Mouse (Mus musculus): Measurements from ENCODE around the gene Olfr370. TPM values are rescaled to one million over a fixed set of nuclear protein-coding genes. Genes with fewer than 3 reads are reported as not detected.
A peak's percentile ranks its signal among the peaks of the same experiment; 100 is the strongest.
"Not testable (repeated sequence)": the region's sequence is repeated elsewhere in the genome, so short reads cannot be mapped to it uniquely, and the experiment has no call there.

The Olfr370 gene
- polyA plus RNA-seq, 1 experiment from 2014 or later = not detected

GRCm38 (mm10) chr8:83570272-83571000 lies 34.9 kb downstream of the Olfr370 start:
- peaks cover 76% of the 10 kb centered on the region for H3K79me2 ChIP-seq (ENCODE audit: inconsistent target)
- H3K4me3 ChIP-seq (ENCODE audit: inconsistent target) = no peak overlapping the region
- WGBS (ENCODE audit: missing documents) = 84% methylated on average over 13 of the region's 15 CpGs
- no peak overlapping the region for H3K27ac ChIP-seq
- peaks cover 9% of the 10 kb centered on the region; the same call in 1 of the 2 replicates for H3K36me3 ChIP-seq (ENCODE audit: inconsistent target)

- H3K4me3 ChIP-seq (ENCODE audit: inconsistent target); H3K36me3 ChIP-seq (ENCODE audit: inconsistent target); H3K27ac ChIP-seq: not testable (repeated sequence)
- 67% methylated on average over 1 of the region's 7 CpGs for WGBS (ENCODE audit: missing documents)
- H3K79me2 ChIP-seq (ENCODE audit: inconsistent target) = peaks cover 81% of the 10 kb centered on the region
Observed at GRCm38 (mm10) chr8:83571001-83571340, 35.4 kb downstream of the Olfr370 start.

GRCm38 (mm10) chr8:83571791-83572190 lies 36.2 kb downstream of the Olfr370 start:
- 95% methylated on average over 10 of the region's 10 CpGs for WGBS (ENCODE audit: missing documents)
- H3K79me2 ChIP-seq (ENCODE audit: inconsistent target) = peaks cover 88% of the 10 kb centered on the region
- H3K4me3 ChIP-seq (ENCODE audit: inconsistent target) = no peak overlapping the region
- H3K36me3 ChIP-seq (ENCODE audit: inconsistent target) = peaks cover 9% of the 10 kb centered on the region; the same call in 1 of the 2 replicates
- no peak overlapping the region for H3K27ac ChIP-seq

GRCm38 (mm10) chr8:83572246-83572812 lies 36.7 kb downstream of the Olfr370 start:
- H3K4me3 ChIP-seq (ENCODE audit: inconsistent target) = no peak overlapping the region
- H3K36me3 ChIP-seq (ENCODE audit: inconsistent target) = peaks cover 9% of the 10 kb centered on the region; the same call in 1 of the 2 replicates
- WGBS (ENCODE audit: missing documents) = 36% methylated on average over 5 of the region's 5 CpGs
- H3K79me2 ChIP-seq (ENCODE audit: inconsistent target) = peaks cover 88% of the 10 kb centered on the region
- no peak overlapping the region for H3K27ac ChIP-seq

GRCm38 (mm10) chr8:83573140-83573875 lies 37.7 kb downstream of the Olfr370 start:
- peaks cover 88% of the 10 kb centered on the region for H3K79me2 ChIP-seq (ENCODE audit: inconsistent target)
- no peak overlapping the region for H3K4me3 ChIP-seq (ENCODE audit: inconsistent target)
- peaks cover 9% of the 10 kb centered on the region; the same call in 1 of the 2 replicates for H3K36me3 ChIP-seq (ENCODE audit: inconsistent target)
- H3K27ac ChIP-seq = peak overlapping the region; percentile 22
- 36% methylated on average over 18 of the region's 18 CpGs for WGBS (ENCODE audit: missing documents)

GRCm38 (mm10) chr8:83574631-83575315 lies 39.2 kb downstream of the Olfr370 start:
- peaks cover 9% of the 10 kb centered on the region; the same call in 1 of the 2 replicates for H3K36me3 ChIP-seq (ENCODE audit: inconsistent target)
- no peak overlapping the region for H3K4me3 ChIP-seq (ENCODE audit: inconsistent target)
- 89% methylated on average over 15 of the region's 15 CpGs for WGBS (ENCODE audit: missing documents)
- peaks cover 88% of the 10 kb centered on the region for H3K79me2 ChIP-seq (ENCODE audit: inconsistent target)
- H3K27ac ChIP-seq = no peak overlapping the region

- peaks cover 89% of the 10 kb centered on the region for H3K79me2 ChIP-seq (ENCODE audit: inconsistent target)
- no peak overlapping the region for H3K4me3 ChIP-seq (ENCODE audit: inconsistent target)
- peaks cover 9% of the 10 kb centered on the region; the same call in 1 of the 2 replicates for H3K36me3 ChIP-seq (ENCODE audit: inconsistent target)
- H3K27ac ChIP-seq = no peak overlapping the region
- WGBS (ENCODE audit: missing documents) = 91% methylated on average over 17 of the region's 17 CpGs
Observed at GRCm38 (mm10) chr8:83575561-83576515, 40.3 kb downstream of the Olfr370 start.

- Histone ChIP-seq H3K4me3 (ENCODE audit: inconsistent target) (no peak overlapping the region), H3K36me3 (ENCODE audit: inconsistent target) (peaks cover 4% of the 10 kb centered on the region; the same call in 1 of the 2 replicates), H3K79me2 (ENCODE audit: inconsistent target) (peaks cover 91% of the 10 kb centered on the region), H3K27ac (no peak overlapping the region)
- WGBS (ENCODE audit: missing documents) = 95% methylated on average over 4 of the region's 4 CpGs
Observed at GRCm38 (mm10) chr8:83576516-83576895, 40.9 kb downstream of the Olfr370 start.

GRCm38 (mm10) chr8:83576921-83577320 lies 41.3 kb downstream of the Olfr370 start:
- no peaks in the 10 kb centered on the region for H3K36me3 ChIP-seq (ENCODE audit: inconsistent target)
- peaks cover 91% of the 10 kb centered on the region for H3K79me2 ChIP-seq (ENCODE audit: inconsistent target)
- no peak overlapping the region for H3K27ac ChIP-seq
- WGBS (ENCODE audit: missing documents) = 92% methylated on average over 4 of the region's 4 CpGs
- H3K4me3 ChIP-seq (ENCODE audit: inconsistent target) = no peak overlapping the region

GRCm38 (mm10) chr8:83577384-83577791 lies 41.8 kb downstream of the Olfr370 start:
- Histone ChIP-seq H3K79me2 (ENCODE audit: inconsistent target) (peaks cover 91% of the 10 kb centered on the region), H3K27ac (no peak overlapping the region), H3K36me3 (ENCODE audit: inconsistent target) (no peaks in the 10 kb centered on the region), H3K4me3 (ENCODE audit: inconsistent target) (no peak overlapping the region)
- 80% methylated on average over 9 of the region's 9 CpGs for whole genome bisulfite sequencing (ENCODE audit: missing documents)

GRCm38 (mm10) chr8:83578131-83579055 lies 42.8 kb downstream of the Olfr370 start:
- Histone ChIP-seq H3K4me3 (ENCODE audit: inconsistent target) (no peak overlapping the region), H3K79me2 (ENCODE audit: inconsistent target) (peaks cover 98% of the 10 kb centered on the region), H3K27ac (no peak overlapping the region), H3K36me3 (ENCODE audit: inconsistent target) (no peaks in the 10 kb centered on the region)
- WGBS (ENCODE audit: missing documents) = 93% methylated on average over 16 of the region's 17 CpGs

- Histone ChIP-seq H3K27ac (no peak overlapping the region), H3K36me3 (ENCODE audit: inconsistent target) (no peaks in the 10 kb centered on the region), H3K4me3 (ENCODE audit: inconsistent target) (no peak overlapping the region), H3K79me2 (ENCODE audit: inconsistent target) (peaks cover 100% of the 10 kb centered on the region)
- 95% methylated on average over 8 of the region's 8 CpGs for WGBS (ENCODE audit: missing documents)
Observed at GRCm38 (mm10) chr8:83579676-83580075, 44.1 kb downstream of the Olfr370 start.

- no peak overlapping the region for H3K27ac ChIP-seq
- H3K36me3 ChIP-seq (ENCODE audit: inconsistent target) = no peaks in the 10 kb centered on the region
- no peak overlapping the region for H3K4me3 ChIP-seq (ENCODE audit: inconsistent target)
- peaks cover 100% of the 10 kb centered on the region for H3K79me2 ChIP-seq (ENCODE audit: inconsistent target)
- WGBS (ENCODE audit: missing documents) = 98% methylated on average over 8 of the region's 8 CpGs
Observed at GRCm38 (mm10) chr8:83580826-83581225, 45.2 kb downstream of the Olfr370 start.

Data from macrophage (primary cell).